Mouse (Mus musculus): ENCODE data around the gene Clasrp.
"Not testable (repeated sequence)": the region's sequence is repeated elsewhere in the genome, so short reads cannot be mapped to it uniquely, and the experiment has no call there.

The Clasrp gene

DNA sequence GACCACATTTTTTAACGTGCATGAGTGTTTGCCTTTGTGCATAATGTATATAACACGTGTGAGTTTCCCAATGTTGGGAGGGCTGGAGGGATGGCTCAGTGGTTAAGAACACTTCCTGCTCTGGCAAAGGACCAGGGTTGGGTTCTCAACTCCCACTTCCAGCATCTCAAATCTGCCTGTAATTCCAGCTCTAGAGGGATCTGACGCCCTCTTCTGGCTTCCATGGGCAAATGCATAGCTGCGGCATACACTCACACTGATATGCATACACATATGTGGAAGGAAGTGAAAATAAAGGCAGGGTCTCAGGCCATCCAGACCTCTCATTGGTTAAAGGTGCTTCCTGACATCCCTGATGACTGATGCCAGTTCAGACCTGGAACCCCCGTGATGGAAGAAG, 3.0 kb upstream of the Clasrp start:
- no peak for DNase-seq

DNA sequence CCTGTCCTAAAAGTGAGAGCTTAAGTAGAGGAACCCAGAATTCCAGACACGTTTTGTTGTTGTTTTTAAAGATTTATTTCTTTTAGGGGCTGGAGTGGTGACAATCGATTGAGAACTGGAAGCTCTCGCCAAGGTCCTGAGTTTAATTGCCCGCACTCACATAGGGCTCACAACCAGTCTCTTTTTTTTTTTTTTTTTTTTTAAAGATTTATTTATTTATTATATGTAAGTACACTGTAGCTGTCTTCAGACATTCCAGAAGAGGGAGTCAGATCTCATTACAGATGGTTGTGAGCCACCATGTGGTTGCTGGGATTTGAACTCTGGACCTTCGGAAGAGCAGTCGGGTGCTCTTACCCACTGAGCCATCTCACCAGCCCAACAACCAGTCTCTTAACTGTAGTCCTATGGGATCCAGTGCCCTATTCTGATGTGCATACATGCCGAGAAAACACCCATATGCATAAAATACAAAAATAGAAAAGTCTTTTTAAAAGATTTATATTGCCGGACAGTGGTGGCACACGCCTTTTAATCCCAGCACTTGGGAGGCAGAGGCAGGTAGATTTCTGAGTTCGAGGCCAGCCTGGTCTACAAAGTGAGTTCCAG, 424 bp upstream of the Clasrp start:
- not testable (repeated sequence) for DNase-seq

DNA sequence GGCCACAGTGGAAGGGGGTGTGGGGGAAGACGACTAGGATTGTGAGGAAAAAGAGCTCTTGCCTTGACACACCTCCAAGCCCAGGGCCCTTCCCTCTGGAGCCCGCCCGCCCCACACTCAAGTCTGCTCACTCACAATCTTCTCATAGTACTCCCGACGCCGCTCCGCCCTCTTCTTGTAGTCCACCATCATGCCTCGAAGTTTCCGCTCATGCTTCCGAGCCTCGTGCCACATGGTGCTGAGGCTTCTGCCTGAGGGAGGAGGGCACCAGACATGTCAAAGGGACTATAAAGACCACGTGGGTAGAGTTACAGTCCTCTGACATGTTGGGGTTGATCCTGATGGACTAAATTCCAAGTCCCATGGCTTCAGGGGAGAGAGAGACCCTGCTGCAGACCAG, 1.2 kb downstream of the Clasrp start:
- DNase-seq, result no peak

DNA sequence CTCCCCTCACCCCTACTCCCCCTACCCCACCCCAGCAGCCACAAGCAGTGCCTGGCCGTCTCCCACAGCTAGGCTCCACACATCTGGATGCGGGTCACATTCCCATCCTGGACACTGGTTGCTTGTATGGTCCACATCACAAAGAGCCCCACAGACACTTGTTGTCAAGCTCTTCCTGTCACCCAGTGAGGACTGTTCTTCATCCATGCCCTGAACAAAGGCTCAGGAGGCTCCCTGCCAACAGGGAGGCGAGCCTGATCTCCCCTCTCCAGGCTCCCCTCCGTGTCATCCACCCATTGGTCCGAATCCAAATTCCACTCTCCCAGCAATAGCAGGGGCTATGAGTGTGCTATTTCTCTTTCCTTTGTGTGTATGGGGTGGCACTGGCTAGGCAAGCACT, 3.7 kb downstream of the Clasrp start:
- no peak for DNase-seq

DNA sequence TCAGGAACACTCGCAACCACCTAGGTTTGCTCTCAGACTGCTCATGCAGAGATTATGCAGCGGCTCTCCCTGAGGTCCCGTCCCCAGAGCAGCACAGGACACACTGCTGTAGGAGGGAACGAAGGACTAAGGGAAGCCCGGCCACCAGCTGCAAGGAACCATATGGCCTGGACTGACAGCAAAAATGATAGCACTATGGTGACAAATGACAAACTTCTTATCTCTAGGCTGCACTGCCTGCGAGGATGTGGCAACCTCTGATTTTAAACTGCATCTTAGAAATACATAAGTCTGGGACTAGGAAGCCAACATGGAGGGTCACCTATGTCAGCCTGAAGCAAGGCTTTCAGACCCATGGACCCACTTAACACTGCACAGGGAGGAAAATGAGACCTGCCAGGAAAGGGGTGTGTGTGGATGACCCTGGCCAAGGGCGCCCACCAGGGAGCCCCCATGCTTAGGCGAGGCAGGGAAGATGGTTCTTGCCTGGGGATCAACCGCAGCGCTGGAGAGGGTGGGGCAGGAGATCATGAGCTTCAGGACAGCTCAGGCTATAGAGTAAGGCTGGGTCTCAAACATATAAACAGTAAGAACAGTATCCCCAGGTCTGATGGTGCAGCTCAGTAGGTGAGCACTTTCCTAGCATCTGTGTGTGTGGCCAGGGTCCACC, 11.1 kb downstream of the Clasrp start:
- no peak for DNase-seq

- peak; percentile 85 for DNase-seq
Observed at GRCm38 (mm10) chr7:19589917-19590316, 14.4 kb downstream of the Clasrp start.

DNA sequence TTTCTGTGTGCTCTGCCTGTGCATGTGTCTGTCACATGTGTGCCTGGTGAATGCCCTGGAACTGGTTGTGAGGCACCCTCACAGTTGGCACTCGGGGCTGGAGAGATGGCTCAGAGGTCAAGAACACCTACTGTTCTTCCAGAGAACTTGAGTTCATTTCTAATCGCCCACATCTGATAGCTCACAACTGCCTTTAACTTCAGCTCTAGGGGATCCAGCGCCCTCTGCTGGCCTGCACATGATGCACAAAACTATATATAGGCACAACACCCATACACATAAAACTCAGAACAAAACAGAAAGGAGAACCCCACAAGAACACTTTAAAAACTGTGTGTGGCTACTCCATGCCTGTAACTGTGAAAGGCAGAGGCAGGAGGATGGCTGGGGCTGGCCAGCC, 15.1 kb downstream of the Clasrp start:
- peak; percentile 68 for DNase-seq

DNA sequence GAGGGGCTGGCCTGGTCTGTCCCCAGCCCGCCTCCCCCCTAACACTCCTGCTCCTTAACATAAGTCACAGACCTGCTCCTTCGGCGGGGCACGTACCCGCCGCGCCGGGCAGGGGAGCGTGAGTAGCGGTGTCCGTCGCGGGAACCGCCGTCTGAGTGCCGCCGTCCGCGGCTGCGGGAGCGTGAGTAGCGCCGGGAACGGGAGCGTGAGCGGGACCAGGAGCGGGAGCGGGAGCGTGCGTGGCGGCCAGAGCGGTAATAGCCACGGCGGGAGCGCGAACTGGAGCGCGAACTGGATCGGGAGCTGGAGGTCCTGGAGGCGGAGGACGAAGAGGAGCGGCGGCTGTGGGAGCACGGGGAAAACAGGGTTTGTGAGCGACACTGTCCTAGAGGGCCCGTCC, 18.0 kb downstream of the Clasrp start:
- DNase-seq, result no peak

DNA sequence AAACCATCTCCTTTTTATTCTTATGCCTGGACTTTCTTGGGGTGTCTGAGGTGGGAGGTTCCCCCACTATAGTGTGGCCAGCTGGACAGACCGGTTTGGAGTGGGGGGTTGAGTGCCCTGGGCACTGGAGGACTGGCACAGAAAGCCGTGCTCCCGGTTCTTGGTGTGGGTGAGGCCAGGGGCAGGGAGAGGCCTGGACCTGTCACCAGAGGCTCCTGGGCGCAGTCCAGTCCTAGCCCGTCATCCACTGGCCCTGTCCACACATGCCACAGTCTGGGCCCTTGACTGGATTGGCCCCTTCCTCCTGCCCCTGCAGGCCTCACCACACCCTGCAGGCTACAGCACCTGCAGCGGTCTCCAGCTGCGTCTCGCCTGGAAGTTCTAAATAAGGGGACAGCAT, 23.7 kb downstream of the Clasrp start:
- DNase-seq, result peak; percentile 65

- no peak for DNase-seq
Observed at GRCm38 (mm10) chr7:19579751-19580150, 24.5 kb downstream of the Clasrp start.

GRCm38 (mm10) chr7:19578436-19578835, 25.9 kb downstream of the Clasrp start:
- DNase-seq, result no peak

DNA sequence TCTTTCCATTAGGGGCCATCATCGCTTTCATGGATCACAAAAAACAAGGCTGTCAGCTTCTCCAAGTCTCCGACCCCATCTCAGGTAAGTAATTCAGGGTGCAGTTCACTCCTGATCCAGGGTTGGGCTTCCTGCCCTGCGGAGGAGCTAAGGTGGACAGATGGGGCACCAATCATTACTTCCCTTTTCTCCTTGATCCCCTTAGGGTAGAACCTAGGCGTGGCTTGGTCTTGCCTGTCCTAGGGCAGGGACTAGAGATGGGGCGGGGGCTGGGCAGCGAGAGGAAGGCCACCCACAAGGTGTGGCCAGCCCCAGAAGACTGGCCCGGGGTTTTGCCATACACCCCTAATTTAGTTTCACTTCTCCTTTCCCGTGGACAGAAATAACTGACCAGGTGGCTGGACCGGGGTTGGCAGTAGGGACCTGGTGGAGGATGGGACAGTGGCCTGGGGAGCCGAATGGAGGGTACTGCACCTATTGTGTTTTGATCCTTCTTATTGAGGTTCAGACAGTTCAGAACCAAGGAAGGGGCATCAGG, 26.3 kb downstream of the Clasrp start:
- peak; percentile 22 for DNase-seq

GRCm38 (mm10) chr7:19577141-19577852, 27.0 kb downstream of the Clasrp start, which contains the start of the genes Zfp296 and Gemin7:
TSS of gene Zfp296 (plus strand) at chr7:19577287.
TSS of gene Gemin7 (minus strand) at chr7:19577595.
- peak; percentile 20 for DNase-seq

- no peak for DNase-seq
Observed at GRCm38 (mm10) chr7:19575559-19575958, 28.7 kb downstream of the Clasrp start.

- DNase-seq, result no peak
Observed at GRCm38 (mm10) chr7:19573776-19574140, 30.5 kb downstream of the Clasrp start.

DNA sequence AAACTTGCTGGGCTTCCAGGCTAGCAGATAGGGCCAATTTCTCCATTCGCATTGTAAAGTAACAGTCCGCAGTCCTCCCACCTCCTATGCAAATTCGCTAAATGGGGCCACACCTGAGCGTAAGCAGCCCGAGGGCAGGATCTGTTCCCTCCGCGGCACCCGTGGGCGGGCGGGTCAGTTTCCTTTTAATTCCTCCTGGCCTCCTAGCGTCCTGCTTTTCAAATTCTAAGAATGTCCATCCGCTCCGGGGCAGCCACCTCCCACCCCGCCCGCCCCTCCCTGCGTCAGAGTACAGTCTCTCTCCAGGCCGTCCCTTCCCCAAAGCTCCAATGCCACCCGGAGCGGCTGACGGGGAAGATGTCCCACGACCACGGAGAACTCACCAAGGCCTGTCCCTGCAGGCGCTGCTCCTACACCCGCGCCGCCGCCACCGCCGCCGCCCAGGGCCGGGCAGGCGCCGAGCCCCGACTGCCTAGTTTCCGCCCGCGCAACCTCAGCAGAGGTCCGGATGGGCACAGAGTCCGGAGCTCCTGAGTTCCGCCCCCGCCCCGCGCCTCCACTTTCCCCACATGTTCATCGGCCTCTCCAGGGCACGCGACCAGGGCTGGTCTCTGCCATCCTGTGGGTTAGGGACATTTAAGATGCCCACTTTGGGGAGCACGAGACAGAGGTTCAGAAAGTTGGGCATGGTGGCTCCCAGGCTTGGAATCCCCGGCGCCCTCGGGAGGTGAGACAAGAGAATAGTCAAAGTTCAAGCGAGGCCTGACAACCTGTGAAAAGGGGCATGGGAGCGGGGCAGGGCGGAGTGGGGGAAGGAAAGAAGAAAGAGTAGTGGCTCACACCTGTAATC, 31.1 kb downstream of the Clasrp start:
- DNase-seq, result peak; percentile 86

DNA sequence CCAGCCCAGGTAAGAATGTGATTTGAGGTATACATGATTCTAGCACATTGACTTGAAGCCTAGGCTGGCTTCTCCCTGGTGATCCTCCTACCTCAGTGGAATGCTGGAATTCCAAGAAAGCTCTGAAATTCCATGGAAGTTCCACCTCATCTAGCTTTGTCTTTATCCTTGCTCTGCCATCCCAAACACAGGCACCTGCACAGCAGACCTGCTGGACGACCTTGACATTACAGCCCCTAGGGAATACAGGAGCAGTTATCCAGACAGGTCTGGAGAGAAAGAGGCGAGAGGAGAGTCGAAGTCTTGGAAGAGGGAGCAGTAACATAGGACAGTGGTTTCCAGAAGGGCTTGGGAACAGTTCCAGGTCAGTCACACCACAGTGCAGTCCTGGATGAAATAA, 34.6 kb downstream of the Clasrp start:
- no peak for DNase-seq

DNA sequence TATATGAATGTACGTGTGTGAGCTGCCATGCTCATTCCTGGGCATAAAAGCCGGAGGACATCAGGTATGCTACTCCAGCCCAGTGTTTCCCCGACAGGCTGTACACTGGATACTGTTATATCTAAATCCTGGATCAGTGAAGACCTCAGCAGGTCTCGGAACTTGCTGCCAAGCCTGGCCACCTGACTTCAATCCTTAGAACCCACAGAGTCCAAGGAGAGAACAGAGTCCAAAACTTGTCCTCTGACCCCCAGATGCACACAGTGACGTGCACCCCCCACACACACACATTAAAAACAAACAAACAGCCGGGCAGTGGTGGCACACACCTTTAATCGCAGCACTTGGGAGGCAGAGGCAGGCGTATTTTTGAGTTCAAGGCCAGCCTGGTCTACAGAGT, 36.9 kb downstream of the Clasrp start:
- DNase-seq, result no peak

GRCm38 (mm10) chr7:19565803-19566202, 38.5 kb downstream of the Clasrp start:
- DNase-seq, result no peak

GRCm38 (mm10) chr7:19564455-19564854, 39.8 kb downstream of the Clasrp start:
- DNase-seq, result no peak

- DNase-seq, result no peak
Observed at GRCm38 (mm10) chr7:19563884-19564283, 40.4 kb downstream of the Clasrp start.

GRCm38 (mm10) chr7:19562643-19563410, 41.5 kb downstream of the Clasrp start, which contains the start of gene Ppp1r37:
TSS of gene Ppp1r37 (minus strand) at chr7:19563076.
- DNase-seq, result no peak
